Mouse (Mus musculus) hindbrain, embryonic 14.5 days (tissue): ENCODE data around the gene Snx10. TPM values are rescaled to one million over a fixed set of nuclear protein-coding genes. Genes with fewer than 3 reads are reported as not detected.

Experiments
- ATAC-seq: fragments of 200-750 bp; cut with Nextera tagmentation; 2 replicates; pipeline ENCODE4 v1.8.0; 2017; ENCODE audit warnings: moderate number of reproducible peaks, mild to moderate bottlenecking, moderate TSS enrichment, moderate library complexity; ENCODE audit not compliant: low FRiP score
- DNase-seq: peaks from one replicate; pipeline ENCODE4 v3.0.0-alpha.2; 2015; ENCODE audit warnings: low spot score
- H3K27ac ChIP-seq: fragments of 300-500 bp; sonication (generic); 2 replicates; pipeline ENCODE4 v1.5.1; 2014; ENCODE audit warnings: mild to moderate bottlenecking, moderate library complexity
- H3K27me3 ChIP-seq: fragments of 300-500 bp; sonication (generic); 2 replicates; pipeline ENCODE4 v1.6.1; 2014; ENCODE audit warnings: mild to moderate bottlenecking, low read length, mixed read lengths; ENCODE audit not compliant: control insufficient read depth, insufficient read depth
- H3K36me3 ChIP-seq: fragments of 300-500 bp; sonication (generic); replicated peaks from 2 replicates; pipeline ENCODE4 v1.6.1; 2014; ENCODE audit not compliant: control insufficient read depth, insufficient read depth
- H3K4me1 ChIP-seq: fragments of 300-500 bp; sonication (generic); replicated peaks from 2 replicates; pipeline ENCODE4 v1.6.1; 2014; ENCODE audit warnings: antibody characterized with exemption, low read length, mixed read lengths; ENCODE audit not compliant: control insufficient read depth, insufficient read depth
- H3K4me2 ChIP-seq: fragments of 300-500 bp; sonication (generic); replicated peaks from 2 replicates; pipeline ENCODE4 v1.6.1; 2014; ENCODE audit warnings: mild to moderate bottlenecking, moderate library complexity
- H3K4me3 ChIP-seq: fragments of 300-500 bp; sonication (generic); replicated peaks from 2 replicates; pipeline ENCODE4 v1.5.1; 2014; ENCODE audit warnings: mild to moderate bottlenecking, low read length
- H3K9ac ChIP-seq: fragments of 300-500 bp; sonication (generic); 2 replicates; pipeline ENCODE4 v1.6.1; 2014
- H3K9me3 ChIP-seq: fragments of 300-500 bp; sonication (generic); 2 replicates; pipeline ENCODE4 v1.6.1; 2016; ENCODE audit warnings: low read length; ENCODE audit not compliant: control insufficient read depth
- WGBS: fragments of 180-500 bp; shearing (Covaris S2); extraction: QIAGEN DNeasy Blood & Tissue Kit; methylation state at CpG from one replicate; pipeline ENCODE4 v1.1.7; 2014; 5-methylcytosine and 5-hydroxymethylcytosine counted together
- polyA plus RNA-seq: library from polyadenylated mRNA; unstranded; fragments of >200 nt; fragmentation: Nextera tagmentation; extraction: Ambion mirVana; gene quantifications from 2 replicates; pipeline ENCODE4 v1.2.1, GENCODE M21; 2014

Snx10 gene
- polyA plus RNA-seq, 1 experiment from 2014 or later = 60.3 TPM

GRCm38 (mm10) chr6:51524321-51524931, 725 bp downstream of the Snx10 start:
- ATAC-seq = peak; percentile 80
- 1% methylated on average over 21 of the region's 21 CpGs for WGBS
- Histone ChIP-seq H3K36me3 (no peaks in the 10 kb centered on the region), H3K27ac (peak overlapping the region; percentile 84), H3K9ac (peak overlapping the region; percentile 74), H3K9me3 (no peaks in the 10 kb centered on the region), H3K4me3 (peak overlapping the region; percentile 73), H3K27me3 (no peaks in the 10 kb centered on the region), H3K4me2 (peak overlapping the region; percentile 71), H3K4me1 (peaks cover 16% of the 10 kb centered on the region)
- DNase-seq = peak; percentile 57

- WGBS = 42% methylated on average over 5 of the region's 5 CpGs
- H3K27ac ChIP-seq = no peak overlapping the region
Measured at GRCm38 (mm10) chr6:51525001-51525400, 1.3 kb downstream of the Snx10 start.

GRCm38 (mm10) chr6:51529457-51529856, 5.8 kb downstream of the Snx10 start:
- Histone ChIP-seq H3K4me2 (no peak overlapping the region), H3K27me3 (no peaks in the 10 kb centered on the region), H3K9ac (no peak overlapping the region), H3K27ac (0 out of 2 replicates have a peak overlapping the region, but pooled peaks have one; percentile 18), H3K4me1 (peaks cover 18% of the 10 kb centered on the region), H3K9me3 (no peaks in the 10 kb centered on the region), H3K4me3 (no peak overlapping the region), H3K36me3 (no peaks in the 10 kb centered on the region)
- 10% methylated on average over 7 of the region's 7 CpGs for WGBS
- no peak for ATAC-seq
- DNase-seq = no peak

More at GRCm38 (mm10) chr6:51525001-51525400, 1.3 kb downstream of the Snx10 start:
- H3K4me1 ChIP-seq = peaks cover 18% of the 10 kb centered on the region
- no peaks in the 10 kb centered on the region for H3K36me3 ChIP-seq
- peak overlapping the region; percentile 71 for H3K4me2 ChIP-seq
- peak overlapping the region; percentile 74 for H3K9ac ChIP-seq
- H3K4me3 ChIP-seq = peak overlapping the region; percentile 73
- H3K27me3 ChIP-seq = no peaks in the 10 kb centered on the region
- ATAC-seq = peak; percentile 21; the same call in 1 of the 2 replicates
- DNase-seq = no peak
- no peaks in the 10 kb centered on the region for H3K9me3 ChIP-seq

- no peaks in the 10 kb centered on the region for H3K9me3 ChIP-seq
- DNase-seq = no peak
- ATAC-seq = no peak
- no peak overlapping the region for H3K4me2 ChIP-seq
- H3K9ac ChIP-seq = no peak overlapping the region
- no peaks in the 10 kb centered on the region for H3K27me3 ChIP-seq
- no peaks in the 10 kb centered on the region for H3K36me3 ChIP-seq
- H3K4me3 ChIP-seq = no peak overlapping the region
- H3K27ac ChIP-seq = no peak overlapping the region
- H3K4me1 ChIP-seq = peaks cover 10% of the 10 kb centered on the region
- WGBS = 69% methylated on average over 6 of the region's 6 CpGs
Measured at GRCm38 (mm10) chr6:51533467-51534200, 9.9 kb downstream of the Snx10 start.

GRCm38 (mm10) chr6:51535571-51535970, 11.9 kb downstream of the Snx10 start:
- no peaks in the 10 kb centered on the region for H3K27me3 ChIP-seq
- DNase-seq = no peak
- no peak overlapping the region for H3K4me2 ChIP-seq
- ATAC-seq = no peak
- no peak overlapping the region for H3K4me3 ChIP-seq
- no peaks in the 10 kb centered on the region for H3K36me3 ChIP-seq
- no peak overlapping the region for H3K9ac ChIP-seq
- H3K9me3 ChIP-seq = no peaks in the 10 kb centered on the region
- no peaks in the 10 kb centered on the region for H3K4me1 ChIP-seq
- WGBS = 71% methylated on average over 10 of the region's 10 CpGs
- H3K27ac ChIP-seq = no peak overlapping the region

- no peaks in the 10 kb centered on the region for H3K9me3 ChIP-seq
- H3K27ac ChIP-seq = no peak overlapping the region
- DNase-seq (no peak), ATAC-seq (no peak)
- peaks cover 6% of the 10 kb centered on the region; the same call in 1 of the 2 replicates for H3K4me1 ChIP-seq
- H3K9ac ChIP-seq = no peak overlapping the region
- H3K36me3 ChIP-seq = no peaks in the 10 kb centered on the region
- no peaks in the 10 kb centered on the region for H3K27me3 ChIP-seq
- no peak overlapping the region for H3K4me2 ChIP-seq
- H3K4me3 ChIP-seq = no peak overlapping the region
- 92% methylated on average over 6 of the region's 6 CpGs for WGBS
Measured at GRCm38 (mm10) chr6:51540525-51540924, 16.8 kb downstream of the Snx10 start.

GRCm38 (mm10) chr6:51541422-51541821, 17.7 kb downstream of the Snx10 start:
- H3K36me3 ChIP-seq = no peaks in the 10 kb centered on the region
- H3K4me3 ChIP-seq = no peak overlapping the region
- H3K9me3 ChIP-seq = no peaks in the 10 kb centered on the region
- no peak for DNase-seq
- ATAC-seq = no peak
- no peak overlapping the region for H3K27ac ChIP-seq
- peaks cover 6% of the 10 kb centered on the region; the same call in 1 of the 2 replicates for H3K4me1 ChIP-seq
- no peak overlapping the region for H3K9ac ChIP-seq
- WGBS = 87% methylated on average over 7 of the region's 7 CpGs
- H3K27me3 ChIP-seq = no peaks in the 10 kb centered on the region
- H3K4me2 ChIP-seq = no peak overlapping the region

GRCm38 (mm10) chr6:51542147-51542546, 18.4 kb downstream of the Snx10 start:
- no peak overlapping the region for H3K9ac ChIP-seq
- H3K4me1 ChIP-seq = peaks cover 6% of the 10 kb centered on the region; the same call in 1 of the 2 replicates
- H3K27ac ChIP-seq = no peak overlapping the region
- DNase-seq (no peak), ATAC-seq (no peak)
- H3K9me3 ChIP-seq = no peaks in the 10 kb centered on the region
- 84% methylated on average over 4 of the region's 4 CpGs for WGBS
- H3K27me3 ChIP-seq = no peaks in the 10 kb centered on the region
- no peak overlapping the region for H3K4me2 ChIP-seq
- H3K4me3 ChIP-seq = no peak overlapping the region
- no peaks in the 10 kb centered on the region for H3K36me3 ChIP-seq

- no peak for DNase-seq
Measured at GRCm38 (mm10) chr6:51543639-51544117, 20.0 kb downstream of the Snx10 start.

More at GRCm38 (mm10) chr6:51543639-51544117, 20.0 kb downstream of the Snx10 start:
- Histone ChIP-seq H3K27me3 (no peaks in the 10 kb centered on the region), H3K4me2 (no peak overlapping the region), H3K9ac (no peak overlapping the region), H3K9me3 (no peaks in the 10 kb centered on the region), H3K4me1 (peaks cover 6% of the 10 kb centered on the region; the same call in 1 of the 2 replicates), H3K27ac (no peak overlapping the region), H3K36me3 (no peaks in the 10 kb centered on the region), H3K4me3 (no peak overlapping the region)
- WGBS = 56% methylated on average over 6 of the region's 6 CpGs
- no peak for ATAC-seq
